Mouse (Mus musculus): ENCODE results near the gene Gipc2.

GRCm38 (mm10) chr3:152076088-152076487, 89.9 kb downstream of the Gipc2 start:
- no peak for TF ChIP-seq CTCF (IDR thresholded peaks at IDR 0.05; ENCODE audit: low read depth, low read length)
- no peak for TF ChIP-seq POLR2A (IDR thresholded peaks at IDR 0.05; ENCODE audit: borderline replicate concordance, low read depth, low read length)

All from bone marrow macrophage, adult 2 months (primary cell).